Mouse (Mus musculus): ENCODE measurements around the gene Pllp. TPM values are rescaled to one million over a fixed set of nuclear protein-coding genes. Genes with fewer than 3 reads are reported as not detected.

The Pllp gene
- polyA plus RNA-seq (2012; rRNA removed), result 27.7 and 33.6 TPM in 2 replicates

GRCm38 (mm10) chr8:94695994-94696384, at the start of gene Pllp:
Gene Pllp (minus strand): TSS chr8:94696278.

GRCm38 (mm10) chr8:94745476-94746184, 49.6 kb upstream of the Pllp start, which contains the start of gene Ccl22:
Gene Ccl22 (plus strand): TSS chr8:94745590.

GRCm38 (mm10) chr8:94666456-94667308, 29.4 kb downstream of the Pllp start, which contains the start of gene Arl2bp:
Gene Arl2bp (plus strand): TSS chr8:94666600.

Other genes starting within 250 kb of the Pllp start
- gene Cpne2, start 163.3 kb downstream of the Pllp start, polyA plus RNA-seq (2012; rRNA removed), result 48.5 and 51.7 TPM in 2 replicates
- 7.6 and 8.6 TPM in 2 replicates for gene Rspry1, start 94.3 kb downstream of the Pllp start, polyA plus RNA-seq (2012; rRNA removed)
- 19.5 and 20.3 TPM in 2 replicates for gene Fam192a, start 94.3 kb downstream of the Pllp start, polyA plus RNA-seq (2012; rRNA removed)
- 112 and 114 TPM in 2 replicates for gene Arl2bp, start 29.7 kb downstream of the Pllp start, polyA plus RNA-seq (2012; rRNA removed)
- gene Ccl22, start 49.3 kb upstream of the Pllp start, polyA plus RNA-seq (2012; rRNA removed), result 2.1 and 2.4 TPM in 2 replicates
- gene Cx3cl1, start 75.7 kb upstream of the Pllp start, polyA plus RNA-seq (2012; rRNA removed), result 39.1 and 60.1 TPM in 2 replicates
- gene Ccl17, start 114.2 kb upstream of the Pllp start, polyA plus RNA-seq (2012; rRNA removed), result 0.55 and 1.0 TPM in 2 replicates
- 258 and 318 TPM in 2 replicates for gene Coq9, start 142.0 kb upstream of the Pllp start, polyA plus RNA-seq (2012; rRNA removed)
- gene Ciapin1, start 142.1 kb upstream of the Pllp start, polyA plus RNA-seq (2012; rRNA removed), result 30.7 and 54.7 TPM in 2 replicates
- 89.0 and 119 TPM in 2 replicates for gene Polr2c, start 161.2 kb upstream of the Pllp start, polyA plus RNA-seq (2012; rRNA removed)
- 20.1 and 21.0 TPM in 2 replicates for gene Dok4, start 180.1 kb upstream of the Pllp start, polyA plus RNA-seq (2012; rRNA removed)
- gene Ccdc102a, start 221.8 kb upstream of the Pllp start, polyA plus RNA-seq (2012; rRNA removed), result 37.3 and 55.2 TPM in 2 replicates
- gene Adgrg5, start 227.4 kb upstream of the Pllp start, polyA plus RNA-seq (2012; rRNA removed), result 2.1 and 3.6 TPM in 2 replicates

All from ovary, adult 2 months (tissue).